Mouse (Mus musculus): ENCODE measurements at regions not wholly inside any gene's neighbourhood (a gene's known extent, or its start where the extent isn't known, plus 50 kb on each side); places are given as distances from the start of the nearest gene placed in this dataset.

GRCm38 (mm10) chr13:30062285-30062684 lies 74.0 kb upstream of the Mboat1 start:
- TF ChIP-seq POLR2A (IDR thresholded peaks at IDR 0.05; ENCODE audit: borderline replicate concordance, low read depth, low read length) (no peak), CTCF (IDR thresholded peaks at IDR 0.05; ENCODE audit: low read depth, low read length) (no peak)
